Comparison of ENCODE assay signal across 20 mouse cellular contexts in the genomic region with DNA sequence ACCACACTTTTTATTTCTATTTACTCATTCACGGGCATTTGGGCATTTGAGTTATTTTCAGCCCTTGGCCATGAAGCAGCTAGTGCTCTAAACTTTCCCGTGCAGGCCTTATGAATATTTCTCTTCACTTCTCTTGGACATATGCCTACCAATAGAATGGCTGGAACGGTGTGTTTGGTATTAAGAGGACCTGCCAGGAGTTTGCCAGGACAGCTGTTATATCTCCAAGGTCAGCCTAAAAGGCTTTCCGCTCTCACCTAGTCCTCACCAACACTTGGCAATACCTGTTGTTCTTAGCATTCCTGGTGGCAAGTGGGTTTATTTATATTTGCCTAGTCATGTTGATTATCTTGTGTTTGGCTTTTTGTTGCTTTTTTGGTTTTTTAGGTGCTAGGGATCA. TPM values are rescaled to one million over a fixed set of nuclear protein-coding genes. Genes with fewer than 3 reads are reported as not detected.
DNase-seq lines count a peak whose midpoint lies in the region; ATAC-seq and TF ChIP-seq lines count a peak whose summit lies in the region.
"Had no signal": no experiment of that assay in that cellular context is flagged by ENCODE, and none has a peak within 500 bp of the region (broad histone marks: within the 10 kb centered on the region; RNA-seq: fewer than 3 reads in every experiment).

No protein-coding gene starts in this region.

- ATAC-seq in heart, postnatal 0 days (ENCODE audit: insufficient read depth, low read depth) = no peak
- ATAC-seq: forebrain, embryonic 16.5 days; hindbrain, embryonic 16.5 days; inflammation-experienced regulatory T-cells, adult 6 months; intestine, postnatal 0 days had no signal

- H3K4me3 ChIP-seq in heart, adult 2 months = no peak overlapping the region
- H3K4me3 ChIP-seq in heart, postnatal 0 days (ENCODE audit: low read depth, low read length) = no peak overlapping the region
- no peak overlapping the region for H3K4me3 ChIP-seq in heart, embryonic 10.5 days
- H3K4me3 ChIP-seq in liver, adult 2 months (ENCODE audit: insufficient read depth, low read depth, low read length) = no peak overlapping the region
- H3K4me3 ChIP-seq: embryonic facial prominence, embryonic 13.5 days; forebrain, embryonic 12.5 days; hindbrain, embryonic 12.5 days had no signal

- TF ChIP-seq CTCF in heart, adult 2 months (IDR thresholded peaks at IDR 0.05) = no peak
- TF ChIP-seq CTCF in heart, postnatal 0 days (IDR thresholded peaks at IDR 0.05; ENCODE audit: low read depth) = no peak
- TF ChIP-seq CTCF in liver, adult 2 months (IDR thresholded peaks at IDR 0.05; ENCODE audit: low read depth, low read length) = no peak

- H3K27ac ChIP-seq in heart, adult 2 months = peak overlapping the region; percentile 72
- H3K27ac ChIP-seq in heart, postnatal 0 days (ENCODE audit: low read depth) = no peak overlapping the region
- no peak overlapping the region for H3K27ac ChIP-seq in heart, embryonic 10.5 days
- H3K27ac ChIP-seq in liver, adult 2 months (replicated peaks; ENCODE audit: insufficient read depth, low read depth, low read length) = peak overlapping the region; percentile 28; the same call in 1 of the 2 replicates
- H3K27ac ChIP-seq: embryonic facial prominence, embryonic 13.5 days; forebrain, embryonic 12.5 days; hindbrain, embryonic 12.5 days had no signal

- peak in 1 of 2 experiments; percentile 21 for DNase-seq in heart, adult 2 months
- no peak for DNase-seq in heart, postnatal 10 days
- DNase-seq in heart, postnatal 0 days (ENCODE audit: low spot score) = peak; percentile 30
- DNase-seq in heart, embryonic 10.5 days (ENCODE audit: low spot score) = no peak
- peak; percentile 79 for DNase-seq in liver, adult 2 months (ENCODE audit: extremely low read depth, low read depth, low spot score)
- no peak for DNase-seq in liver
- DNase-seq: adrenal gland, adult 2 months; adrenal gland, postnatal 25 days; cerebellum, adult 18-20 months; cerebellum, adult 9-11 months; cerebellum, postnatal 36 days; gastrocnemius, postnatal 25 days; heart, postnatal 4 days had no signal

- no peak for TF ChIP-seq POLR2A in heart, adult 2 months (IDR thresholded peaks at IDR 0.05; ENCODE audit: insufficient read depth, low read depth, low read length)
- TF ChIP-seq POLR2A in liver, adult 2 months (IDR thresholded peaks at IDR 0.05; ENCODE audit: extremely low read depth, insufficient read depth, low read length) = no peak

- no peaks in the 10 kb centered on the region for H3K9me3 ChIP-seq in heart, postnatal 0 days (replicated peaks; ENCODE audit: control insufficient read depth, low read length)
- H3K9me3 ChIP-seq in heart, embryonic 10.5 days = no peaks in the 10 kb centered on the region
- H3K9me3 ChIP-seq: embryonic facial prominence, embryonic 13.5 days; forebrain, embryonic 12.5 days; hindbrain, embryonic 12.5 days had no signal

- no peak for TF ChIP-seq EP300 in heart, adult 2 months (IDR thresholded peaks at IDR 0.05; ENCODE audit: insufficient read depth, low read depth, low read length)
- TF ChIP-seq EP300 in heart, postnatal 0 days (IDR thresholded peaks at IDR 0.05; ENCODE audit: low read depth) = no peak

- H3K4me2 ChIP-seq in heart, postnatal 0 days (ENCODE audit: low read depth, low read length) = no peak overlapping the region
- H3K4me2 ChIP-seq: embryonic facial prominence, embryonic 13.5 days; forebrain, embryonic 12.5 days; hindbrain, embryonic 12.5 days had no signal

- H3K9ac ChIP-seq in heart, adult 2 months (ENCODE audit: low read depth, low read length) = no peak overlapping the region
- H3K9ac ChIP-seq in heart, postnatal 0 days (replicated peaks; ENCODE audit: low read depth, low read length) = no peak overlapping the region
- H3K9ac ChIP-seq in liver, adult 2 months (ENCODE audit: low read depth, low read length) = no peak overlapping the region
- H3K9ac ChIP-seq: embryonic facial prominence, embryonic 13.5 days; forebrain, embryonic 12.5 days; hindbrain, embryonic 12.5 days had no signal

- H3K79me2 ChIP-seq in heart, adult 2 months (replicated peaks; ENCODE audit: control insufficient read depth, insufficient read depth, low read length) = peaks cover 9% of the 10 kb centered on the region
- H3K79me2 ChIP-seq in liver, adult 2 months (ENCODE audit: control insufficient read depth, insufficient read depth, low read length) = peaks cover 38% of the 10 kb centered on the region

- H3K36me3 ChIP-seq in heart, adult 2 months (ENCODE audit: control insufficient read depth, insufficient read depth, low read length) = peaks cover 38% of the 10 kb centered on the region
- peaks cover 10% of the 10 kb centered on the region; the same call in 1 of the 2 replicates for H3K36me3 ChIP-seq in heart, postnatal 0 days (replicated peaks; ENCODE audit: control insufficient read depth, insufficient read depth, low read length)
- peaks cover 10% of the 10 kb centered on the region; the same call in 1 of the 2 replicates for H3K36me3 ChIP-seq in heart, embryonic 10.5 days
- H3K36me3 ChIP-seq in liver, adult 2 months (ENCODE audit: control insufficient read depth, insufficient read depth, low read length) = no peaks in the 10 kb centered on the region

- H3K27me3 ChIP-seq in heart, adult 2 months (ENCODE audit: control insufficient read depth, insufficient read depth, low read length) = no peaks in the 10 kb centered on the region
- no peaks in the 10 kb centered on the region for H3K27me3 ChIP-seq in heart, postnatal 0 days (ENCODE audit: control insufficient read depth, insufficient read depth, low read length)
- H3K27me3 ChIP-seq in heart, embryonic 10.5 days (ENCODE audit: insufficient read depth, poor library complexity, severe bottlenecking) = no peaks in the 10 kb centered on the region
- H3K27me3 ChIP-seq in liver, adult 2 months (ENCODE audit: control insufficient read depth, insufficient read depth, low read length) = no peaks in the 10 kb centered on the region
- H3K27me3 ChIP-seq: embryonic facial prominence, embryonic 13.5 days; forebrain, embryonic 12.5 days; hindbrain, embryonic 12.5 days had no signal

- intact Hi-C loops in heart, adult 2 months (cut with DNase I) = no loop called here
- intact Hi-C loops in heart, postnatal 10 days (cut with DNase I) = no loop called here

- peaks cover 38% of the 10 kb centered on the region for H3K4me1 ChIP-seq in heart, adult 2 months (ENCODE audit: control insufficient read depth, insufficient read depth, low read length)
- peaks cover 25% of the 10 kb centered on the region for H3K4me1 ChIP-seq in heart, postnatal 0 days (ENCODE audit: control insufficient read depth, insufficient read depth)
- peaks cover 41% of the 10 kb centered on the region for H3K4me1 ChIP-seq in heart, embryonic 10.5 days
- H3K4me1 ChIP-seq in liver, adult 2 months (ENCODE audit: control insufficient read depth, insufficient read depth, low read length) = peaks cover 40% of the 10 kb centered on the region

- 19% methylated on average over 4 of the region's 4 CpGs for WGBS in heart, adult 2 months
- 42% methylated on average over 4 of the region's 4 CpGs for whole genome bisulfite sequencing in heart, postnatal 0 days
- 85% methylated on average over 4 of the region's 4 CpGs for WGBS in heart, embryonic 10.5 days
- WGBS in liver, adult 2 months = 22% methylated on average over 4 of the region's 4 CpGs

RNA-seq across cellular contexts. Expression of a gene that starts 56.3 kb away (rescaled TPM):
- 100 to 1,000 TPM in 1 of 2 experiments, 10 to 100 TPM in 1; 96.7 to 116 TPM for total RNA-seq in heart, adult 2 months (2021)
- polyA plus RNA-seq in heart, adult 2 months (2012; rRNA removed) = 65.0 and 86.1 TPM in 2 replicates
- total RNA-seq in heart, postnatal 10 days (2021) = 100 to 1,000 TPM in 1 of 2 experiments, 10 to 100 TPM in 1; 92.7 to 102 TPM
- total RNA-seq in heart, postnatal 0 days (2014; rRNA removed; ENCODE audit: low replicate concordance) = 47.6 and 64.0 TPM in 2 replicates
- 6.7 and 9.0 TPM in 2 replicates for polyA plus RNA-seq in heart, postnatal 0 days (2015; fragmentation: Nextera tagmentation; extraction: Ambion mirVana)
- 11.2 and 13.4 TPM in 2 replicates for polyA plus RNA-seq in heart, embryonic 10.5 days (2016; fragmentation: Nextera tagmentation; extraction: Ambion mirVana)
- 11.8 and 16.8 TPM in 2 replicates for total RNA-seq in liver, adult 2 months (2014; rRNA removed)
- polyA plus RNA-seq in liver, adult 2 months (2012; rRNA removed) = 24.9 and 25.3 TPM in 2 replicates

Comparison
In these comparisons a context has a peak if more than half of its experiments do, and no peak if none do; other contexts are left out.
1. DNase-seq: peak in heart, postnatal 0 days (single experiment) and liver, adult 2 months (single experiment); none in heart, postnatal 10 days (0 of 2), heart, embryonic 10.5 days (single experiment) and liver (single experiment).
2. H3K27ac ChIP-seq: peak in heart, adult 2 months (single experiment) and liver, adult 2 months (single experiment); none in heart, postnatal 0 days (single experiment) and heart, embryonic 10.5 days (single experiment).